Mouse (Mus musculus) liver, embryonic 14.5 days (tissue): ENCODE measurements at regions not wholly inside any gene's neighbourhood (a gene's known extent, or its start where the extent isn't known, plus 50 kb on each side); places are given as distances from the start of the nearest gene placed in this dataset.

Source experiments
- CTCF ChIP-seq: IDR thresholded peaks from 2 replicates; pipeline ENCODE4 v1.5.1; 2016; ENCODE audit warnings: antibody characterized with exemption, low read depth, control low read depth
- EP300 ChIP-seq: IDR thresholded peaks from 2 replicates; pipeline ENCODE4 v1.6.1; 2016; ENCODE audit warnings: antibody characterized with exemption, low read depth

DNA sequence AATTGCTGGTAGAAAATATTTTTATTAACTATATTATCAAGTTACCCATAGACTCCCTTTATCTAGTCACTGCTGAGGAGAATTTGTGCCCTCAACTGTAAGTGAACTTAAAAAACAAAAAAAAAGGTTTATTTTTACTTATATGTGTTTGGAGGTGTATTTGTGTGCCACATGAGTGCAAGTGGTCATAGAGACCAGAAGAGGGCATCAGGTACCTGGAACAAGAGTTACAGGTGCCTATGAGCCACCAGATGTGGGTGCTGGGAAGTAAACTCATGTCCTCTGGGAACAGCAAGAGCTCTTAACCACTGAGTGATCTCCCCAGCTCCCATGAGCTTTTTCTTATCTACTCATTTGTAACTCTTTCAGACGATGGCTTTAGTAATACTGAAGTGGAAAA lies 213.9 kb upstream of the Nt5e start:
- TF ChIP-seq CTCF: no peak
- TF ChIP-seq EP300: no peak
